Mouse (Mus musculus) layer of hippocampus, adult 11-12 months (tissue): Measurements from ENCODE around the gene Sept9.

Experiments used
- DNase-seq: peaks from one replicate; pipeline ENCODE4 v3.0.0; 2022; ENCODE audit warnings: low spot score

Gene Sept9

DNA sequence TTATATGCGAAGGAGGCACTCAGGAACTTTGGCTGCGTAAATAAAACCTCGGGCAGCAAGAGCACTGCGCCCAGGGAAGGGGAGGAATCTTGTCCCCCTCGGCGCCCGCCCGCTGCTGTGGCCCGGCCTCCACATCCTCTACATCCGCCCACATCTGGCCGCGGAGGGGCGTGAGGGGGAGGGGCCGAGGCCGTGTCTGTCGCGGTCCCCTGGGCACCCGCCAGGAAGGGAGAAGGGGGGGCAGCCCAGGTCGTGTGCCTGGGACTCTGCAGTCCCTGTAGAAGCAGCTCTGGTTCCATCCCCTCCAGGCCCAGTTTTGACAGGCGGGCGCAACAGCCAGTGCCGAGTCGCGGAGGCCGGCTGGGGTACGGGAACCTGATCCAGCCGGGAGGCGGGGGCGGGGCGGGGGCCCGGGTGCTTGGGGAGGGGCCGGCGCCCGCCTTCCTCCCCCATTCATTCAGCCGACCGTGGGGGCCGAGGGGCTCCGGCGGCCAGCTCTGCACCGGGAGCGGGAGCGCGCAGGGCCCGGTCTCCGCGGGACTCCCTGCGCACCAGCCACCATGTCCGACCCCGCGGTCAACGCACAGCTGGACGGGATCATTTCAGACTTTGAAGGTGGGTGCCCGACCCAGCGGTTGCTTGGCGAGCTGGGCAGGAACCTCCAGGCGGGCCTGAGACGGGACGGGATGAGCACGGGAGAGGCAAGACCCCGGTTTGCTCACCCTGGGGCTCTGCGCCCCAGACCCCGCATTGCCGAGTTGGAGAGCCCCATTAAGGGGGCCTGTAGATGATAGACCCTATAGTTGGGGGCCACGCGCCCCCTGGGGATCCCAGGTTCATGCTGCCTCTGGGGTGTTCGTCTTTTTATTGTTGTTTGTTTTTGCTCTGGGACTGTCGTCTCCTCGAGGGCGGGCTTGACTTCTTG is 66.8 kb downstream of the Sept9 start:
- DNase-seq = peak; percentile 61

DNA sequence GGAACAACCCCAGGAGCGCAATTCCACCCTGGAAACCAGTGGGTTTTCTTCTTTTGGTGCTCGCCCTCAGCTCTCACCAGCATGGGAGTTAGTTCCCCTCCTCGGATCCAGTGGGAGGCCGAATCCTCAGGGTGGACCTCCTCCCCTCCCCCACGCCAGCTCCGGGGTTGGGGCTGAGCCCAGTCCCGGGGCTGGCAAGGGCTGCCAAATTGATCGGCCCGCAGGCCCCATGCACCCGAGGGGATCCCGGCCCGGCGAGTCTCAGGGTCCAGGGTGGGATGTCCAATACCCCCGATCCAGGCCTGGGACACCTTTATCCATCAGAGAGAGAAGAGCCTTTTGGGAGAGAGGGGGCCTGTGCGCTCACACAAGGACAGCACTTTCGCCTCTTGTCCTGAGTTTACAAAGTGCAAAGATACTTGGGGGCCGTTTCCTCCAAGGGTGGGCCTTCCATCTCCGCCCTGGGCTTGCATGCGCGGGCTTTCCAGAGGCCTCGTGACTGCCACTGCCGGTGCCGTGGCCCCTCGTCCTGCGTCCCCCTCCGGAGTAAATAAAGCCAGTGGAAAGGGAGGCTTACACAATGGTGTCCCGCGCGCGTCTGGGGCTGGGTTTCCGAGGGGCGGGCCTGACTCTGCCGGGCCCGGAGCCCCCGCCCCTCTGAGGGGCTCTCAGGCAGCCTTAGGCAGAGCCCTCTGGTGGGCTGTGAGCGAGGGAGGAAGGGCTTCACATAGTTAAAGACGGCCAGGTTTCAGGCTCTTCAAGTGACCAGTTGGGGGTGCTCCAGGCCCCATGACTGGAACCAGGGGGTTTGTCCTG is 67.7 kb downstream of the Sept9 start:
- no peak for DNase-seq

DNA sequence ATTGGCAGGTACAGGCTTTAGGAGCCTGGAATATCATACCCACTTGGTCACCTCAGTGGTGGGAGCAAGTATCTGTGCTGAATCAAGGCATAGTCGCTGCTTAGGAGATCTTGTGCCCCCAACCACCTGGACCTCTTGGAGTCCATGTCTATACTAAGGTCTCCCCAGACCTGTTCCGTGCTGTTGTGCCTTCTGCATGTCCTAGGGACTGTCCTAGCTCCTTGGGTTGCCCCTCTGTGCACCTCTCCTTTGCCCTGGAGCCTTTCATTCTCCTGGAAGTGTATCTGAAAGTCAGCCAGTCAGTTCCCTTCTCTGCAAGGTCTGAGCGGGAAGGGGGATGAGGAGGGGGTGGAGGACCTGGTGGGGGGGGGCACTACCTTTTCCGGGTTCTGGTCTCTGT is 68.4 kb downstream of the Sept9 start:
- no peak for DNase-seq

DNA sequence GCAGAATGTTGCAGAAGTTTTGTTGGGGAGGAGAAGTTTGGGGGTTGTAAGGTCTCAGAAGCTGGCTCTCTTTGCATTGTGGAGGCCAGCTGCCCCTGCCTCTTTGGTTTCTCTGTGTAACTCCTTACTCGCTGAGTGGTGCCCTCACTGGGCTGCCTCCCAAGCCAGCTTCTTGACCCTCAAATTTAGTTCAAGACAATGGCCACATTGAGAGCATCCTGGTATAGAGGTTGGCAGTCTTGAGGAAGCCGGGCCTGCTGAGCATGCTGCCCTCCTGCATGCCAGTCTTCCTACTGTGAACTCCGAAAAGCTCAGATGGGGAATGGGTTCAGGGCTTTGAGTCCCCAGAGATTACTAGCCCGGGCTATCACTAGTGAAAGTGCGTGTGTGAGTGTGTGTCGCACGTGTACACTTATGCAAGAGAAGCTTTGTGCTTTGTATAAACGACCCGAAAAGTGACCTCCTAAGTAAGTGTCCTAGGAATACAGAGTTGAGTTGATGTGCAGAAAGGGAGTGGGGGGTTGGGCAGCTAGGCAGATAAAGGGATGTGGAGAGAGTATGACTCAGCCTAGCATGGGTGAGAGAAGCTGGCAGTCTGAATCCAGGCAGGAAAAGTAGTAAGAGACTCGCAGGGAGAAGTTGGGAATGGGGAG is 69.0 kb downstream of the Sept9 start:
- no peak for DNase-seq

DNA sequence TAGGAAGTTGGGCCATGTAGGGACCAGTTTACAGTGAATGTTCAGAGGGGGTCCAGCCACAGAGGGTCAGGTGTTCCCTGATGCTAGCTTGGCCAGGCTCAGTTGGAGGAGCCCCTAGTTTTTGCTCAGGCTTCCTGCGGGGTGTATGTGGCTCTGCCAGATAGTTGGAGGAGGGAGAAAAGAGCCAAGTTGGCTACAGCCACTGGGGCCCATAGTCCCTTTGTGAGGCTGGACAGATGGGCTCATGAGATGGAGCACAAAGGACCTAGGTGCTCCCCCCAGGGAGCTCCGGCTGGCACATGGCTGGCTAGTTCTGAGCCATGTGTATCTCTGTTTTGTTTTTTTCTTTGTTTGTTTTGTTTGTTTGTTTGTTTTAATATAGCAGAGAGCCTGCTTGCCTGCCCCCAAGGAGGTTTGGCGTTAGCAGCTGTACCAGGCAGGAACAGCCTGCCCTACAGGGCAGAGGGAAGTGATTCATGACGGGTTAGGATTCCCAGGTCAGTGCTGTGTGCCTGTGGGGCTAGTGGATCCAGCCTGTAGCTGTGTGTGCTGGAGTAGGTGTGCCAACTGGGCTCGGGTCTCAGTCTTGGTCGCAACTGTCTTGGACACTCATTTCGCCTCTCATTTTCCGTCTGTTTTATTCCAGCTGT is 69.7 kb downstream of the Sept9 start:
- DNase-seq = no peak

DNA sequence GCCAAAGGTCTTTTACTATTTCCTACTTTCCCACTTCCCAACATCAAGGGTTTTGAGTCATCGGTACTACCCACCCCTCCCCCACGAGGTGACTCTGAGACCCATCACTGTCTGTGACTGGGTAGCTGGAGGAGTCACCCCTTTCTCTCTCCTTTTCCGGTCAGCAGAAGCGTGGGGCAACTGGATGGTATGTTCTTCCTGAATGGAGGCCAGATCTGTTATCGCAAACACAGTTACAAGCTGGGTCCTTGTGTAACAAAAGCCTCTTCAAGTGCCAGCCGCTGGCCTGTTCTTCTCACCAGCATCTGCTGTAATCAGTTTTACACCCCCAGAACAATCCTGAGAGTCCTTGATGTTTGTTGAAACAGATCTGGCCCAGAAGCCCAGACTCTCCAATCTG is 70.5 kb downstream of the Sept9 start:
- no peak for DNase-seq

DNA sequence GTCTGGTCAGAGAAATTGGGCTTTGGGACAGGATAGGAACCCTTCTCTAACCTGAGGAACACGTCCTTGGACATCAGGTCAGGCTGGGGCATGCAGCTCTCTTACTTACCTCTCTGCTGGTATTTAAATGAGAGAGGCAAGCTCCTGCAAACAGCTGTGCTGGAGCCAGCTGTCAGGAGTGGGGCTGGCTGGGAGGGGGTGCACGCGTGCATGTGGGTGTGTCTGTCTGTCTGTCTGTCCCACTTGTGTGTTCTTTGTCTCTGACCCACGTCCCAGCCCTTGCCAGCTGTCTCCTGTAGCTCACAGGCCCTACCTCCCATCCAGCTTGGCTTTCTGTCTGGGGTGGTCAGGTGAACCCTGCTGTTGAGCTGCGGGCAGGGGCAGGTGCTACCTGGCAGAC is 75.5 kb downstream of the Sept9 start:
- DNase-seq = no peak

DNA sequence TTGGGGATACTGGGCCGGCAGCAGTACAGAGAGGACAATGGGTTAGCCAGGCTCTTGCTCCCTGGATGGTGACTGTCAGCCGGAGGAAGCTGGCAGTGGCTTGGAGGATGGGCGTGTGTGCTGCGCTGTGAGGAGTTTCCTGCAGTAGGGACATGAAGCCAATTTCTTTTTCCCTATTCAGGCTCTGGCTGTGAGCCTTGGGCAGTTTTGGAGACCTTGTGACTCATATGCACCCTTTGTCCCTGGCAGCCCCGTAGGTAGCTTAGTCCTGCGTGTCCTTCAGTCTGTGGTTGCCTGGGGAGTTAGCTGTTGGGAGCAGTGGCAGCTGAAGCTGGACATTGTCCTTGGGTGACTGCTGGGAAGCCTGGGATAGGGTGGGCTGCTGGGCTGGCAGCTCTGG is 76.5 kb downstream of the Sept9 start:
- no peak for DNase-seq

DNA sequence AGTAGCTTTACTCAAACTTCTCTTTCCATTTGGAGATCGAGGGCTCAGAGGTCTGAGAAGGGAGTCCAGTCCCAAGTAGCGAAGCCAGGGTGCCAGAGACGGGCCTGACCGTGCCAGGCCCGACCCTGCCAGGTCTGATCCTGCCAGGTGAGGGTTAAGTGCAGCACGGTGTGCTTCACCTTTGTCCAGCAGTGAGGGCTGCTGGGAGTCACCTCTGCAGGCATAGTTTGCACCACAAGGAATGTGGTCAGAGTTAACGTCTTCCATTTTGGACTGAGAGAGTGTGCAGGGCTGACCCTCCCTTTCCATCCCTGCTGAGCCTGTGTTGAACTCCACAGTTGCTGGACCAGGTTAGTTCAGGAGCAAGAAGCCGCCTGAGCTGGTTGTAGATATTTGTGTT is 77.5 kb downstream of the Sept9 start:
- no peak for DNase-seq

DNA sequence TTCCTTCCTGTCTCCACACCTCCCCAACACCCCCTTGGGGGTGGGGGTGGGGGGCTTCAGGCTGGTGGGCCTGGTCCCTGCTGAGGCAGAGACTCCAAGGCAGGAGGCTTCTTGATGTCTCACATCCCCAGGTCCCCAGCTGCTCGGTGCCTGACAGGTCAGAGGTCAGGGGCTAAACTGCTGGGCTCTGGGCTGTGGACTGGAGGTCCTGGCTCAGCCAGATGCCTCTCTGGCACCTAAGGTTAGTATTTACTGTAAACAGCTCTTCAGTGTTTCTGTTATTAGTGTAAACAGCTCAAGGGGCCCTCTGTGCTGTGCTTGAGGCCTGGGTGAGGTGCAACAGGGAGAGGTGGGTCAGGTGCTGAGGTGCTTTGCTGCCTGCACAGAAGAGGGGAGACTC is 78.7 kb downstream of the Sept9 start:
- DNase-seq = no peak

DNA sequence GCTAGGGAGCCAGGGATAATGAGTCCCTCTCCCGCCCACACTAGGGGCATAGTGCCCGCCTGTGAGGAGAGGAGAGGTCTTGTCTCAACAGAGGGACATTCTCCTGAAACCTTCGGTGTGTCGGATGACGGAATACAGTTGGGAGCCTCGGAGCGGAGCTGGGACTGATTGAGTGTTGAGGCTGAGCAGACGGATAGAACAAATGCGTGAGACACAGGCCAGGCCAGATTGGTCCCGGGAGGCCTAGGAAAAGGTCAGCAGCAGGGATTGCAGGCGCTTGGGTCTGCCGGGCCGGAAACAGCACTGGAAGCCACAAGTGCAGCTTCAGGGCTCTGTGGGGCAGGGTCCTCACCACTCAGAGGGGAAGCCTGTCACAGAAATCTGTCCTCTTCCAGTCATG is 79.1 kb downstream of the Sept9 start:
- no peak for DNase-seq

DNA sequence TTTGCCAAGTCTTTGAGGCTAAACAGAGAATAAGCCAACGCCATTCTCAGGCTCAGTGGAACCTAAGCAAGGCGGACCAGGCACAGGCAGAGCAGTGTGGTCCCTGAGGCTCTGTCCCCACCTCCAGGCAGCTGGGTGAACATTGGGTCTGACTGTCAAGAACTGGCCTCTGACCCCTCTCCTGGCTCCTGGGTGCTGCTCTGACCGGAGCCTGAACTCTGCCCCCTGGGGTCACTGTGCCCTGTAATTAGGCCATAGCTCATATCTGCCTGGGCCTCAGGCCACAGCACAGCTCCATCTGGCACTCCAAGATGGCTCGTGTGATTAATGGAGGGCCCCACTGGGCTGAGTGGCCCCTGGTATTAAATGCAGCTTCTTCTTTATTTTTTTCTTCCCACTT is 80.5 kb downstream of the Sept9 start:
- DNase-seq = no peak

DNA sequence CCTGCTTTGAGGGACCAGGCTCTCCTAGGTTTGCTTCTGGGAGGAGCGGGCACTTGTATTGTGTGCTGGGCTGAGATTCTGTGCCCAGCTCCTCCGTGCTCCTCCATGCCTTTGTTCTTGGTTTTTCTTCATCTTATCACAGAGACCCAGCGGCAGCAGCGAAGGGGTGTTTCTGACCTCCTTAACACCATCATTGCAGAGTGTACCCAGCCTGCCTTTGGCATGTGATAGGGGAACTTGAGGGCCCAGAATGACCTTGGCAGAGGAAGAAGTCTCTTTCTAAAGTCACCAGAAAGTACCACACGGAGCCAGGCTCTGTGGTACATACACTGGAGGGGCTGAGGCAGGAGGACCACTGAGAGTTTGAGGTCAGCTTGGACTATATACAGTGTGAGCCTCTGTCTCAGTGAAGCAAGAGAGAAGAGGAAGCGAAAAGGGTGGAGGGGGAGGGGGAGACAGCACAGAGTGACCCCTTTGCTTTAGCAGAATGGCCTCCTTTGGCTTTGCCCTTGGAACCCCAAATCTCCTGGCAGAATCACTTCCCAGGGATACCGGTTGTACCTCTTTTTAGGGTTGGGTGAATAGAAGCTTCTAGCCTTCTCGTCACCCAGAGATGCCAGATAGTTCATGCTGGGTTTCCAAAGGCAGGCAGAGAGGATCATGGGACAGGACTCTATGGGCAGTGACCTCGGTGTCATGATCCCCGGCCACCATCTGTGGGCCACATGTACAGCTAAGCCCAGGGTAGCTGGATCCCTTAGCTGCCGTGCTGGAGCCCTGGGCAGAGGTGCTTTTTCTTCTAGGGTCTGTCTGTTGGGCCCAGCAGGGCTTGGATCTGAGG is 83.8 kb downstream of the Sept9 start:
- no peak for DNase-seq

DNA sequence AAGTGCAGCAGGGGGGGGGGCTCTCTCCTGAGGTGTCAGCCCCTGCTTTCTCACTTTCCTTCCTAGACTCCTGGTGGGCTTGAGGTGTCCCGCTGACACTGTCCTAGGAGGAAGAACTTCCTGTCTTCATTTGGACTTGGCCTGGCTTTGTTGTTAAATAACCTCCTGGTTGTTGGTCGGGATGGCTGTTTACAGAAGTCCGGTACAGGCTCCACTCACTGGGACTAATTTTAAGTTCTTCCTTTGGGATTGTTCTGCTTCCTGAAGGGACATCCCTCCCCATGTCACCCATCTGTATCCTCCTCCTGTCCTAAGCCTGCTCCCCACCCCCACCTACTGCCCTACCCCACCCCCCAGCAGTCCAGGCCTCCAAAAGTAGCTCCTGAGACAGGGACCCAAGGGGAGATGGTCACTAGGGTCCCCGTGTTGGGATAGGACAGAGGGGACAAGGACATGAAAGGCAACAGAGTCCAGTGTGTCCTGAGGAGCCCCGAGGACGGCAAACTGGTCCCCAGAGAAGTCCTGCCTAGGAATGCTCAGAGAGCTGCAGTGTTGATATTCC is 84.5 kb downstream of the Sept9 start:
- DNase-seq = no peak

DNA sequence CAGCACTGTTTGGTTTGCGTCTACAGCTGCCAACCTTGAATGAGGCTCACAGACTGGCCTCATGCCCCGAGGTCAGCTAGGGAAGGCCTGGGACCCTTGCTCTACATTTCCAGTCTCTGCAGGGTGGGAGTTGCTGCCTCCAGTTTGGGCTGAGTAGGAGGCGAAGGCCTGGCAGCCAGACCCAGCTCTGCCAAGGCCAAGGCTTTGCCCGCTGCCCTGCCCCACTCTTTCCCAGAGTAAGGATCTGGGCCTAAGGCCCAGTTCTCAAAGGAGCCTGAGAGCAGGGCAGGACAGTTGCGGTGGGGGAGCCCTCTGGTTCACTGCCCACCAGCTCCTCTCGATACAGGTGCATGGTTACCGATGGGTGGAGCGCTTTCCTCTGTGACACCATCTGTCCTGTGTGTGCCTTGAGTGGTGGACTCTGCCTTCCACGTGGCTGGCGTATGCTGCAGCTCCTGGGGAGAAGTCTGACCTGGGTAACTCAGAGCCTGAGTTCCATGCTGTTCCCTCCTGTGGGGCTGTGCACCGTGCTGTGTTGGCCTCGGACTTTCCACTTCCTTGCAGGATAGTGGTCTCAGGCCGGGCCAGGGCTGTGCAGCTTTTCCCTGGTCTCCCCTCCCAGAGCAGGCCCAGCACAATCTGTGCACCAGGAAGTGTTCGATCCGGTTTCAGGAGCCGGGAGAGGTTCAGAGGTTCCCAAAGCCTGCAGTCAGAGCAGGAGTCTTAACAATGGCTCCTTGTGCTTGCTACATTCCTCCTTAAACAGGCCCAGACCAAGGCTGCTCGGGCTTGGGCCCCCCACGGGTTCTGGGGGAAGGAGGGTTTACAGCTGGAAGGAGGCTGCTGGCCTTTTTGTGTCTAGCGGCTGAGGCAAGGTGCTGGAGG is 85.5 kb downstream of the Sept9 start:
- DNase-seq = no peak

DNA sequence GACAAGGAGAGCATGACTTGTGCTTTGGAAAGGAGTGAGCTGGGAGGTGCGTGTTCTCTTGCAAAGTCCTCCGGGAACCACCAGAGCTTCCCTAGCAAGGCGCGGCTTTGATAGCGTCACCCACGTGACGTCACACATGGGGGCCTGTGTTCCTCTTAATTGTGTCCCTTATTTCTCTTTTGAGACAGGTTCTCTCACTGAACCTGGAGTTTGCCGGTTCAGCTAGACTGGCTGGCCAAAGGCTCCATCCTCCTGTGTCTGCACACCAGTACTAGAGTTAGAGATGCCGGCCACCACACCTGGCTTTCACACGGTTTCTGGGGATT is 86.1 kb downstream of the Sept9 start:
- no peak for DNase-seq

DNA sequence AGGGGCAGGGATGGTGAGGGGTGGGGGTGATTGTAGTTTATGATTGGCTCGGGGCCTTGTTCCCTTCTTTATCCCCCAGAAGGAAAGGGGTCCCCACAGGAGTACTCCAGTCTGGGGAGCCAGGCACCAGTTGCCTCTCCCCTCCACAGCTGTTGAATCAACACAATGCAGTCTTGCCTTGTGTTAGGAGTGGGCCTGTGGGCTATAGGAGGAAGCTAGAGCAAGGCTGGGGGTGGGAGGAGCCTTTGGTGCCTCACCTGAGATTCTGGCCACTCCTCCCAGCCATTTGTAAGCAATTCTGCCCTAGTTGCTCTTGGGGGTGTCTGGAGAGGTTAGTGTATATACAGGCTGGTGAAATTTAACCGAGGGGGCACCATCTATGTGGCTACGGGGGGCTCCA is 88.3 kb downstream of the Sept9 start:
- no peak for DNase-seq

DNA sequence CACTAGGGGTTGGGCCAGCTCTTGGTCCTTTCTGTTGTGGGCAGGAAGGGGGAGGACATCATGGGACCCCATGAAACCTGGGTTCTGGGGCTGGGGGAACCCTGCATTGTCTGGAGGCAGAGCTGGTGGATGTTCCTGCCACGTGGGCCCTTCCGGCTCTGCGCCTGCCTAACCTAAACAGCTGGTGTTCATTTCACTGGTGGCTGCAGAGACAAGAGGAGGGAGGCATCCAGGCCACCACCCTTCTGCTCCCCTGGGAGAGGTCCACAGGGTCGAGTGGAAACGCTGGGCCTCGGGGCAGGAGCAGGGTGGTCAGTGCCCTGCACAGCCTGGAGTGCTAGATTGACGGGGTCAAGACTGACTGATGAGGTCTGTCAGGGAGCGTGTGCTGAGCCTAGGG is 89.3 kb downstream of the Sept9 start:
- no peak for DNase-seq

DNA sequence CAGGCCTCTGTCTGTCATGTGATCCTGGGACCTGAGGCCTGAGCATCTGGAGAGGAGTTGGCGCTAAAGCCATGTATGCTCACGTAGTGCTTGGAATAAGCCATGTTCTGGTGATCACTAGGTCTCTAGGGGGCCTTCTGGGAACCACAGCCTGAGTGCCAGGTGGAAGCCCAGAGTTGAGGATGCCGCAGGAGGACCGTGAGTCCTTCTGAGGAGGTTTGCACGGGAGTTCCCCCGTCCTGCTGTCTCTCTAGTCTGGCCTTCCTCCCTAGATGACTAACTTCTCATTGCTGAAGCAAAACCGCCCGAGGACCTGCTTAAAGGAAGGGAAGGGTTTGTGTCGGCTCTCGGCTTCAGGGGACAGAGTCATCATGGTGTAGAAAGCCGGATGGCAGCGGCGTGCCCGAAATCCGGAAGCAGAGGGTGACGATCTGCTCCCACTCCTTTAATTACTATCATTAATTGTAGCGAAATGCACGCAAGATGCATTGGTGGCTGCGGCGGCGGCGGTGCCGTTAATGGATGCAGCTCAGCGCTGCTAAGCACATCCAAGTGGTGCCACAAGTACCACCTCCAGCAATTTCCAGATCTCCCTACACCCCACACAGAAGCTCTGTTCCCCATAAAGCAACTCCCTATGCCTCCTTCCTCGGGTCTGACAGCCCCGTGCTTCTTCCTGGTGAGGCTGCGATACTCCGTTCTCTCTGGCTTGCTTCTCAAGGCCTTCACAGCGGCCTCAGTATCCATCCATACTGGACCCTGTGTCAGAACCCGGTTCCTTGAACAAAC is 92.0 kb downstream of the Sept9 start:
- no peak for DNase-seq
